Mouse (Mus musculus) MEL (cell line): ENCODE measurements around the gene Lamb1. TPM values are rescaled to one million over a fixed set of nuclear protein-coding genes. Genes with fewer than 3 reads are reported as not detected.

ENCODE experiments used
- DNase-seq: peaks from one replicate; pipeline ENCODE4 v3.0.0; 2011; ENCODE audit warnings: low read depth, low spot score
- H3K27ac ChIP-seq: 2 replicates; pipeline ENCODE4 v1.5.1; 2012; ENCODE audit warnings: low read depth, mild to moderate bottlenecking, control low read depth, low read length, moderate library complexity; ENCODE audit not compliant: control insufficient read depth
- H3K27me3 ChIP-seq, 2 experiments: fragments of 150-350 bp in 1 of 2; sonication (generic) in 1 of 2; 2 replicates each; pipeline ENCODE4 v1.6.1; 2012; ENCODE audit warnings: low read length in 2 of 2, mild to moderate bottlenecking in 2 of 2, improper control_type of control experiment in 1 of 2, moderate library complexity in 1 of 2; ENCODE audit not compliant: insufficient read depth in 2 of 2, control insufficient read depth in 1 of 2
- H3K36me3 ChIP-seq, 2 experiments: 2 replicates each; pipeline ENCODE4 v1.6.1; 2012 to 2014; ENCODE audit warnings: low read length in 2 of 2, improper control_type of control experiment in 1 of 2, inconsistent platforms in 1 of 2, mild to moderate bottlenecking in 1 of 2; ENCODE audit not compliant: insufficient read depth in 2 of 2, control insufficient read depth in 1 of 2
- H3K4me1 ChIP-seq, 2 experiments: fragments of 150-350 bp in 1 of 2; sonication (generic) in 1 of 2; 2 replicates each; pipeline ENCODE4 v1.6.1; 2012; ENCODE audit warnings: low read length in 2 of 2, improper control_type of control experiment in 1 of 2, mild to moderate bottlenecking in 1 of 2; ENCODE audit not compliant: insufficient read depth in 2 of 2, control insufficient read depth in 1 of 2
- H3K4me3 ChIP-seq, 2 experiments: fragments of 150-350 bp in 1 of 2; sonication (generic) in 1 of 2; 2 replicates each; pipeline ENCODE4 v1.5.1; 2012; ENCODE audit warnings: low read depth in 2 of 2, low read length in 2 of 2, mild to moderate bottlenecking in 2 of 2, moderate library complexity in 2 of 2, control low read depth in 1 of 2, improper control_type of control experiment in 1 of 2; ENCODE audit not compliant: control insufficient read depth in 1 of 2, insufficient read depth in 1 of 2
- H3K79me2 ChIP-seq: 2 replicates; pipeline ENCODE4 v1.6.1; 2012; ENCODE audit warnings: mild to moderate bottlenecking, low read length, moderate library complexity; ENCODE audit not compliant: control insufficient read depth, poor library complexity, insufficient read depth
- H3K9ac ChIP-seq: 2 replicates; pipeline ENCODE4 v1.6.1; 2012; ENCODE audit warnings: low read depth, mild to moderate bottlenecking, control low read depth, low read length, moderate library complexity; ENCODE audit not compliant: control insufficient read depth, poor library complexity, severe bottlenecking
- H3K9me3 ChIP-seq: fragments of 150-350 bp; sonication (generic); replicated peaks from 2 replicates; pipeline ENCODE4 v1.6.1; 2012; ENCODE audit warnings: mild to moderate bottlenecking, low read length, improper control_type of control experiment, moderate library complexity; ENCODE audit not compliant: insufficient read depth
- BHLHE40 ChIP-seq: IDR thresholded peaks from 2 replicates; pipeline ENCODE4 v1.6.1; 2012; ENCODE audit warnings: low read depth, mild to moderate bottlenecking, inconsistent platforms, low read length, improper control_type of control experiment, borderline replicate concordance
- CHD1 ChIP-seq: IDR thresholded peaks from 2 replicates; pipeline ENCODE4 v1.6.1; 2012; ENCODE audit warnings: low read depth, mild to moderate bottlenecking, inconsistent platforms, low read length, improper control_type of control experiment
- EP300 ChIP-seq, 2 experiments: IDR thresholded peaks; 2 replicates each; pipeline ENCODE4 v1.6.1; 2011; ENCODE audit warnings: improper control_type of control experiment in 2 of 2, low read length in 2 of 2, low read depth in 1 of 2, mild to moderate bottlenecking in 1 of 2
- ETS1 ChIP-seq: IDR thresholded peaks from 2 replicates; pipeline ENCODE4 v1.6.1; 2012; ENCODE audit warnings: low read depth, mild to moderate bottlenecking, inconsistent platforms, low read length, improper control_type of control experiment, moderate library complexity
- HCFC1 ChIP-seq: IDR thresholded peaks from 2 replicates; pipeline ENCODE4 v1.6.1; 2012; ENCODE audit warnings: low read depth, mild to moderate bottlenecking, inconsistent platforms, low read length, improper control_type of control experiment, moderate library complexity
- MAFK ChIP-seq: IDR thresholded peaks from 2 replicates; pipeline ENCODE4 v1.6.1; 2011; ENCODE audit warnings: low read depth, mild to moderate bottlenecking, low read length, improper control_type of control experiment, borderline replicate concordance
- NELFE ChIP-seq: IDR thresholded peaks from 2 replicates; pipeline ENCODE4 v1.6.1; 2011; ENCODE audit warnings: low read depth, low read length, improper control_type of control experiment
- NRF1 ChIP-seq: IDR thresholded peaks from 2 replicates; pipeline ENCODE4 v1.6.1; 2014; ENCODE audit warnings: low read depth, mild to moderate bottlenecking, inconsistent platforms, low read length, improper control_type of control experiment, moderate library complexity; ENCODE audit not compliant: poor library complexity, insufficient read depth, severe bottlenecking
- POLR2AphosphoS2 ChIP-seq: IDR thresholded peaks from 2 replicates; pipeline ENCODE4 v1.6.1; 2011; ENCODE audit warnings: low read length, improper control_type of control experiment
- SIN3A ChIP-seq: IDR thresholded peaks from 2 replicates; pipeline ENCODE4 v1.6.1; 2012; ENCODE audit warnings: low read length, improper control_type of control experiment, inconsistent platforms
- SMC3 ChIP-seq: IDR thresholded peaks from 2 replicates; pipeline ENCODE4 v1.6.1; 2011; ENCODE audit warnings: low read depth, low read length, improper control_type of control experiment
- TAL1 ChIP-seq: IDR thresholded peaks from 2 replicates; pipeline ENCODE4 v1.6.1; 2012; ENCODE audit warnings: mild to moderate bottlenecking, inconsistent platforms, low read length, moderate library complexity, mixed read lengths
- TBP ChIP-seq: IDR thresholded peaks from 2 replicates; pipeline ENCODE4 v1.8.0; 2011; ENCODE audit warnings: low read depth, low read length, improper control_type of control experiment
- TCF12 ChIP-seq: IDR thresholded peaks from 2 replicates; pipeline ENCODE4 v1.6.1; 2014; ENCODE audit warnings: low read depth, mild to moderate bottlenecking, inconsistent platforms, low read length, improper control_type of control experiment, moderate library complexity
- UBTF ChIP-seq: IDR thresholded peaks from 2 replicates; pipeline ENCODE4 v1.6.1; 2012; ENCODE audit warnings: low read depth, mild to moderate bottlenecking, inconsistent platforms, low read length, improper control_type of control experiment, moderate library complexity, borderline replicate concordance; ENCODE audit not compliant: insufficient read depth
- USF2 ChIP-seq, 2 experiments: IDR thresholded peaks; 2 replicates each; pipeline ENCODE4 v1.6.1; 2011 to 2012; ENCODE audit warnings: improper control_type of control experiment in 2 of 2, low read length in 2 of 2, borderline replicate concordance in 1 of 2, inconsistent platforms in 1 of 2, low read depth in 1 of 2, mild to moderate bottlenecking in 1 of 2; ENCODE audit not compliant: insufficient read depth in 1 of 2
- ZC3H11A ChIP-seq: IDR thresholded peaks from 2 replicates; pipeline ENCODE4 v1.6.1; 2012; ENCODE audit warnings: low read depth, mild to moderate bottlenecking, inconsistent platforms, low read length, improper control_type of control experiment
- ZKSCAN1 ChIP-seq: IDR thresholded peaks from 2 replicates; pipeline ENCODE4 v1.6.1; 2012; ENCODE audit warnings: low read depth, mild to moderate bottlenecking, inconsistent platforms, low read length, improper control_type of control experiment, moderate library complexity
- ZMIZ1 ChIP-seq: IDR thresholded peaks from 2 replicates; pipeline ENCODE4 v1.6.1; 2012; ENCODE audit warnings: low read depth, mild to moderate bottlenecking, inconsistent platforms, low read length, improper control_type of control experiment, moderate library complexity
- ZNF384 ChIP-seq: IDR thresholded peaks from 2 replicates; pipeline ENCODE4 v1.6.1; 2012; ENCODE audit warnings: low read depth, mild to moderate bottlenecking, inconsistent platforms, low read length, improper control_type of control experiment
- polyA plus RNA-seq, 2 experiments: library from polyadenylated mRNA; stranded (reverse) in 1 of 2; unstranded in 1 of 2; fragments of >175 nt in 1 of 2; fragments of >200 nt in 1 of 2; gene quantifications; 2 replicates each; pipeline versions ENCODE4 v1.2.1 to v1.2.4; 2012; ENCODE audit warnings: low replicate concordance in 2 of 2, low read depth in 1 of 2; ENCODE audit not compliant: insufficient read length in 2 of 2, insufficient read depth in 1 of 2, missing spikeins in 1 of 2
- total RNA-seq: library from RNA; depleted of rRNA; stranded (reverse); fragments of 300-350 nt; gene quantifications from 2 replicates; pipeline ENCODE4 v1.2.3, GENCODE M21; 2012

Gene Lamb1
- total and polyA plus RNA-seq, 3 experiments: 0.03 TPM; not detected in 2

- H3K36me3 ChIP-seq: no peaks in the 10 kb centered on the region
- no peak overlapping the region for H3K27ac ChIP-seq
- no peaks in the 10 kb centered on the region; a peak in 1 of 4 replicates for H3K4me1 ChIP-seq
- no peak overlapping the region for H3K4me3 ChIP-seq
- DNase-seq: no peak
- TF ChIP-seq TAL1 (no peak), HCFC1 (no peak), USF2 (IDR thresholded peaks at IDR 0.05; ENCODE audit: borderline replicate concordance in 1 of 2, insufficient read depth in 1 of 2, low read depth in 1 of 2, low read length in 2 of 2) (no peak), UBTF (no peak), ETS1 (no peak), CHD1 (no peak), BHLHE40 (no peak), SMC3 (no peak), ZMIZ1 (no peak), SIN3A (no peak), NELFE (no peak), POLR2AphosphoS2 (no peak), MAFK (no peak), ZKSCAN1 (no peak), TBP (no peak), ZNF384 (no peak), ZC3H11A (no peak), TCF12 (no peak)
- H3K9me3 ChIP-seq: no peaks in the 10 kb centered on the region
- H3K79me2 ChIP-seq: no peaks in the 10 kb centered on the region
- H3K9ac ChIP-seq: no peak overlapping the region
- H3K27me3 ChIP-seq: peaks cover 0 to 4% of the 10 kb centered on the region in 2 experiments; a peak in 3 of 4 replicates
Measured at GRCm38 (mm10) chr12:31320817-31321216, 55.8 kb downstream of the Lamb1 start.

GRCm38 (mm10) chr12:31321532-31321931 lies 56.5 kb downstream of the Lamb1 start:
- no peaks in the 10 kb centered on the region for H3K9me3 ChIP-seq
- H3K36me3 ChIP-seq: no peaks in the 10 kb centered on the region
- H3K27ac ChIP-seq: no peak overlapping the region
- no peak overlapping the region for H3K4me3 ChIP-seq
- no peaks in the 10 kb centered on the region for H3K79me2 ChIP-seq
- no peak for DNase-seq
- TF ChIP-seq EP300 (IDR thresholded peaks at IDR 0.05; ENCODE audit: low read depth in 1 of 2, low read length in 2 of 2) (no peak), NRF1 (no peak), BHLHE40 (no peak), ETS1 (no peak), CHD1 (no peak)
- H3K4me1 ChIP-seq: no peaks in the 10 kb centered on the region; a peak in 1 of 4 replicates
- peaks cover 0 to 2% of the 10 kb centered on the region in 2 experiments; a peak in 2 of 4 replicates for H3K27me3 ChIP-seq
- H3K9ac ChIP-seq: no peak overlapping the region
